ENCODE assay signal across 8 mouse cellular contexts in genomic region chr10:24625060-24625701, GRCm38 (mm10). TPM values are rescaled to one million over a fixed set of nuclear protein-coding genes. Genes with fewer than 3 reads are reported as not detected.
DNase-seq lines count a peak whose midpoint lies in the region; ATAC-seq and TF ChIP-seq lines count a peak whose summit lies in the region.

No protein-coding gene starts in this region.

- 39% methylated on average over 24 of the region's 24 CpGs for WGBS in embryonic facial prominence, embryonic 10.5 days
- 41% methylated on average over 23 of the region's 24 CpGs for WGBS in kidney, postnatal 0 days
- WGBS in liver, embryonic 11.5 days, result 40% methylated on average over 24 of the region's 24 CpGs
- 36% methylated on average over 24 of the region's 24 CpGs for WGBS in neural tube, embryonic 14.5 days

- H3K9me3 ChIP-seq in embryonic facial prominence, embryonic 10.5 days, result no peaks in the 10 kb centered on the region
- no peaks in the 10 kb centered on the region for H3K9me3 ChIP-seq in kidney, postnatal 0 days (replicated peaks; ENCODE audit: low read length)
- H3K9me3 ChIP-seq in liver, embryonic 11.5 days (ENCODE audit: control insufficient read depth, low read length), result no peaks in the 10 kb centered on the region
- H3K9me3 ChIP-seq in neural tube, embryonic 14.5 days (ENCODE audit: control insufficient read depth, low read length), result no peaks in the 10 kb centered on the region

- H3K36me3 ChIP-seq in embryonic facial prominence, embryonic 10.5 days (replicated peaks), result no peaks in the 10 kb centered on the region
- no peaks in the 10 kb centered on the region for H3K36me3 ChIP-seq in kidney, postnatal 0 days (ENCODE audit: insufficient read depth, low read length)
- no peaks in the 10 kb centered on the region for H3K36me3 ChIP-seq in liver, embryonic 11.5 days (ENCODE audit: control insufficient read depth, insufficient read depth, low read length)
- H3K36me3 ChIP-seq in neural tube, embryonic 14.5 days (ENCODE audit: control insufficient read depth, insufficient read depth, low read length), result no peaks in the 10 kb centered on the region

- H3K9ac ChIP-seq in kidney, postnatal 0 days (ENCODE audit: low read depth, low read length), result no peak overlapping the region
- no peak overlapping the region for H3K9ac ChIP-seq in liver, embryonic 11.5 days (ENCODE audit: low read depth, low read length)
- H3K9ac ChIP-seq in neural tube, embryonic 14.5 days (replicated peaks; ENCODE audit: low read depth, low read length), result no peak overlapping the region

- peaks cover 8% of the 10 kb centered on the region; the same call in 1 of the 2 replicates for H3K27me3 ChIP-seq in embryonic facial prominence, embryonic 10.5 days (replicated peaks; ENCODE audit: low read depth, poor library complexity, severe bottlenecking)
- no peaks in the 10 kb centered on the region for H3K27me3 ChIP-seq in kidney, postnatal 0 days (ENCODE audit: insufficient read depth, low read length)
- no peaks in the 10 kb centered on the region for H3K27me3 ChIP-seq in liver, embryonic 11.5 days (replicated peaks; ENCODE audit: control insufficient read depth, insufficient read depth, low read length)
- H3K27me3 ChIP-seq in neural tube, embryonic 14.5 days (ENCODE audit: control insufficient read depth, insufficient read depth, low read length), result no peaks in the 10 kb centered on the region

- 0 out of 2 replicates have a peak, but pooled peaks have one; percentile 40 for ATAC-seq in kidney, postnatal 0 days (replicated peaks; ENCODE audit: low FRiP score, low read depth)
- no peak for ATAC-seq in liver, embryonic 11.5 days (replicated peaks; ENCODE audit: low FRiP score)
- peak; percentile 59 for ATAC-seq in neural tube, embryonic 14.5 days (ENCODE audit: low read depth)

- H3K4me3 ChIP-seq in embryonic facial prominence, embryonic 10.5 days, result peak overlapping the region; percentile 21; the same call in 1 of the 2 replicates
- H3K4me3 ChIP-seq in kidney, postnatal 0 days (replicated peaks; ENCODE audit: low read depth, low read length), result no peak overlapping the region
- no peak overlapping the region for H3K4me3 ChIP-seq in liver, embryonic 11.5 days (ENCODE audit: low read depth, low read length)
- no peak overlapping the region for H3K4me3 ChIP-seq in neural tube, embryonic 14.5 days (ENCODE audit: low read depth, low read length)

- peak; percentile 96 for TF ChIP-seq CTCF in kidney, postnatal 0 days (IDR thresholded peaks at IDR 0.05; ENCODE audit: low read depth)

- peak overlapping the region; percentile 36 for H3K4me2 ChIP-seq in kidney, postnatal 0 days (ENCODE audit: low read length)
- H3K4me2 ChIP-seq in liver, embryonic 11.5 days, result no peak overlapping the region
- peak overlapping the region; percentile 12; the same call in 1 of the 2 replicates for H3K4me2 ChIP-seq in neural tube, embryonic 14.5 days (ENCODE audit: low read depth, low read length)

- peak; percentile 82 to 84 for DNase-seq in B cell, adult 2 months
- DNase-seq in adrenal gland, adult 8-10 months, result peak; percentile 39
- peak; percentile 92 for DNase-seq in embryonic facial prominence, embryonic 10.5 days (ENCODE audit: low spot score)
- DNase-seq in heart, adult 18-20 months, result peak; percentile 73 to 95
- DNase-seq in kidney, postnatal 0 days (ENCODE audit: low spot score), result peak; percentile 88
- DNase-seq in liver, embryonic 11.5 days (ENCODE audit: low spot score), result peak; percentile 81
- peak; percentile 64 for DNase-seq in telencephalon, adult 2 months (ENCODE audit: low read depth, low spot score)

- H3K27ac ChIP-seq in embryonic facial prominence, embryonic 10.5 days (replicated peaks), result peak overlapping the region; percentile 70
- H3K27ac ChIP-seq in kidney, postnatal 0 days, result no peak overlapping the region
- H3K27ac ChIP-seq in liver, embryonic 11.5 days (ENCODE audit: low read depth, low read length), result no peak overlapping the region
- H3K27ac ChIP-seq in neural tube, embryonic 14.5 days (ENCODE audit: low read depth, low read length), result no peak overlapping the region

- no peaks in the 10 kb centered on the region for H3K4me1 ChIP-seq in embryonic facial prominence, embryonic 10.5 days
- H3K4me1 ChIP-seq in kidney, postnatal 0 days (replicated peaks; ENCODE audit: insufficient read depth, low read length), result no peaks in the 10 kb centered on the region
- H3K4me1 ChIP-seq in liver, embryonic 11.5 days (replicated peaks; ENCODE audit: control insufficient read depth, insufficient read depth, low read length), result peaks cover 8% of the 10 kb centered on the region
- H3K4me1 ChIP-seq in neural tube, embryonic 14.5 days (ENCODE audit: control insufficient read depth, insufficient read depth, low read length), result no peaks in the 10 kb centered on the region

RNA-seq across cellular contexts. Expression of gene Ccn2, which starts 29.9 kb away (rescaled TPM):
- 100 to 1,000 TPM in 1 of 4 experiments, 10 to 100 TPM in 3; 82.1 to 126 (median 92.0) TPM for total RNA-seq in adrenal gland, adult 8-10 months (2022)
- 7.9 and 10.1 TPM in 2 replicates for polyA plus RNA-seq in embryonic facial prominence, embryonic 10.5 days (2016; fragmentation: Nextera tagmentation; extraction: Ambion mirVana)
- 100 to 1,000 TPM; 120 to 129 TPM for total RNA-seq in heart, adult 18-20 months (2021)
- polyA plus RNA-seq in kidney, postnatal 0 days (2015; fragmentation: Nextera tagmentation; extraction: Ambion mirVana), result 14.3 and 18.4 TPM in 2 replicates
- polyA plus RNA-seq in liver, embryonic 11.5 days (2014; fragmentation: Nextera tagmentation; extraction: Ambion mirVana), result 1.5 and 2.6 TPM in 2 replicates
- 0.84 and 1.6 TPM in 2 replicates for polyA plus RNA-seq in neural tube, embryonic 14.5 days (2014; fragmentation: Nextera tagmentation; extraction: Ambion mirVana)

Comparison
In these comparisons a context has a peak if more than half of its experiments do, and no peak if none do; other contexts are left out.
1. DNase-seq: peak in every context shown above with its lines; median percentile 92 in embryonic facial prominence, embryonic 10.5 days; 88 in kidney, postnatal 0 days; 84 in heart, adult 18-20 months; 83 in B cell, adult 2 months; 81 in liver, embryonic 11.5 days; 64 in telencephalon, adult 2 months; 39 in adrenal gland, adult 8-10 months.